Mouse (Mus musculus) adrenal gland, adult 2 months (tissue): Measurements from ENCODE around the gene Ripor2. TPM values are rescaled to one million over a fixed set of nuclear protein-coding genes. Genes with fewer than 3 reads are reported as not detected.

Experiments
- DNase-seq: peaks from one replicate; pipeline ENCODE4 v3.0.0; 2021
- polyA plus RNA-seq: library from polyadenylated mRNA; depleted of rRNA; stranded (reverse); fragments of >200 nt; gene quantifications from 2 replicates; pipeline ENCODE4 v1.2.3, GENCODE M21; 2012
- total RNA-seq, 2 experiments: library from RNA; stranded (reverse); gene quantifications; 2 replicates each; pipeline ENCODE4 v1.2.3; 2021

The Ripor2 gene
- total and polyA plus RNA-seq, 3 experiments: 0.92 to 5.7 (median 4.6) TPM

DNA sequence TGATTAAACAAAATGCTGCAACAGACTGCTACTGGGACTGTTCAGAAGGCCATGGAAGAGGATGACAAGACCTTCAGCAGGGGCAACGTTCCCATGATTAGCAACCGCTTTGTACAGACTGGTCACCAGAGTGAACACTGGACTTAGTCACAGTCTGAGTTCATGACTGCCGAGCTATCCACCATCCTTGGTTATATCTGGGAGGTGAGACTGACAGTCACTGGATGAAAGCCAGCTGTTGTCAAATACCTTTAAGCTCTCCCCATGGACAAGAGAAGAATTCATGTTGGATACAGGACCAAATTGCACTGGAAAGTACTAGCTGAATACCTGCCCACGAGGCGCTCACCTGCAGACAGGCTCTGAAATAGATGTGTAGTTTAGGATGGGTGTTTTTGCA, 2.4 kb downstream of the Ripor2 start:
- peak; percentile 8 for DNase-seq

DNA sequence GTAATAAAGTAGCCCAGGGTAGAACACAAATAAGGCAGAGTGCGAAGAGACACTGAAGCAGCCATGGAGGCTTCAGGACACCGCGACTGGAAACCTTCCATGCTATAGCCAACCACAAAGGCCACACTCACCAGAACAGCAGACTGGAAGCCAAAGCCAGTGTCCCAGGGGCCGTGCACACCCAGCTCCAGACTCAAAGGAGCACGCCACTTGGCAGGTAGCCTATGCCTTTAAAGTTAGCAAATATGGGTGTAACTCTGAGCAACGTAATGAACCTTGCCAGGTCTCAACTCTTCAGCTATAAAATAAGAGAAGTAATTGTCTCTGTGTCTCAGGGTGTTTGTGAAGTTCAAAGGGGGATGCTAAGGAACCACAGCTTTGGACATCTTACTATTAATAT, 2.9 kb downstream of the Ripor2 start:
- DNase-seq: no peak

DNA sequence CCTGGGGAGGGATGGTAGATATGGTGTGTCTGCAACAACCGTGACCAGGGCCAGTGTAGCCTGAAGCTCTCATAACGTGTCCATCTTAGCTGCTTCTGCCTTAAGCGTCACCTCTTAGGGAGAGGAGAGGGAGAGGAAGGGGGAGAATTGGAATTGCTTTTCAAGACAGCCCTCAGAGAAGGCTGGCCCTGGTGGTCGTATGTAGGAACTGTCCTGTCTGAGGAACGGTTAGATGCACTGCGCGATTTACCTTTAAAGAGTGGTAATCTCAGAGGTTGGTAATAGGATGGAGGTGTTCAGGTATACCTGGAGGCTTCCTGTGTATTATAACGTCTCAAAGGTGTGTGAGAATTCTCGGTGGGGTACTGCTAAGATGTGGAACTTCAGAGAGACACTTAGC, 3.4 kb downstream of the Ripor2 start:
- DNase-seq: no peak

DNA sequence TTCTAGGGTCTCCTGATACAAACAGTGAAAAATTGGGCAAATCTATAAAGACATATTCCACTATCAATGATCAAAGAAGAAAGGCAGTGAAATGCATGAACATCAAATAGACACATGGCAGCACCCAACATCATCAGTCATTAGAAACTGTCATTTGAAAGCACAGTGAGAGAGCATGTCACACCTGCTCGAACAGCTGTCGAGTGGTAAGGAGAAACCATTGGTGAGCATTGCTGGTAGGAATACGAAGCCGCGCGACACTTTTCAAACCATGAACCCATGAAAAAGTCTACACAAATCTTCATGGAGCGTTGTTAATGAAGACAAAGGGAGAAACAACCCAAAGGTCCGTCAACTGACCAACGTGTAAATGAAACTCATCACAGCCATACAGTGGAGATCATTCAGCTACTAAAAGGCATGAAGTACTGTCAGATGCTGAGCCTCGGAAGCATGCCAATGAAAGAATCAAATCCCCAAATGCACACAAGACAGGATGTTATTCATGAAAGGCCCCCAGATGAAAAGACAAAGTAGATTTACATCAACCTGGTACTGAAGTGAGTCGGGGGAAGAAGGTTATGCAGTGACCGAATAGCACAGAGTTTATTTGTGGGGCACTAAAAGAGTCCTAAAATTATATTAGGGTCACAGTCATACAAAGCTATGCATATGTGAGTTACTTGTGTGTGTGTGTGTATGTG, 5.4 kb downstream of the Ripor2 start:
- no peak for DNase-seq

DNA sequence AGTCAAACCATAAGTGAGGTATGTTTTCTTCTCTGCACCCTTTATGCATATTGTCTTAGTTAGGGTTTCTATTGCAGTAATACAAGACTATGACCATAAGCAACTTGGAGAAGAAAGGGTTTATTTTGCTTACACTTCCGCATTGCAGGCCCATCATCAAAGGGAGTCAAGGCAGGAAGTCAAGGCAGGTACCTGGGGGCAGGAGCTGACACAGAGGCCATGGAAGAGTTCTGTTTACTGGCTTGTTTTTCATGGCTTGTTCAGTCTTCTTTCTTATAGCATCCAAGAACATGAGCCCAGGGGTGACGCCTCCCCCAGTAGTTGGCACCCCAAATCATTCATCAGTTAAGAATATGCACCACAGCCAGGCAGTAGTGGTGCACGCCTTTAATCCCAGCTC, 6.6 kb downstream of the Ripor2 start:
- no peak for DNase-seq

DNA sequence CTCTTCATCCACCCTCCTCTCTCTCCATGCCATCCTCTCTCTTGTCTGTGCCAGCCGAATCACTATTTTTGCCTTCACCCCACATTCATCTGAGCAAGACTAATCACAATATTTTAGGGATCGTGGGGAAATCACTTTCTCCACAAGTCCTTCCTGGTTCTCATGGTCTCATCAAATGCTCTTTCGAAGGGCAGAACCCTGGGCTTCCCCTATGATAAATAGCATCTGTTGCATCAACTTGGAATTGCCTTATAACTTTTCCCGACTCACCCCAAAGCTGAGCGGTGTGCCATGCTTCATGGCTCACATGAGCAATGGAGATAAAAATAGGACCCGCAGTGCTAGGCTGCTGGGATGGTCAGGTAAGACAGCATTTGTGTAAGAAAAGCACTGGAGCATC, 9.7 kb downstream of the Ripor2 start:
- DNase-seq: no peak

DNA sequence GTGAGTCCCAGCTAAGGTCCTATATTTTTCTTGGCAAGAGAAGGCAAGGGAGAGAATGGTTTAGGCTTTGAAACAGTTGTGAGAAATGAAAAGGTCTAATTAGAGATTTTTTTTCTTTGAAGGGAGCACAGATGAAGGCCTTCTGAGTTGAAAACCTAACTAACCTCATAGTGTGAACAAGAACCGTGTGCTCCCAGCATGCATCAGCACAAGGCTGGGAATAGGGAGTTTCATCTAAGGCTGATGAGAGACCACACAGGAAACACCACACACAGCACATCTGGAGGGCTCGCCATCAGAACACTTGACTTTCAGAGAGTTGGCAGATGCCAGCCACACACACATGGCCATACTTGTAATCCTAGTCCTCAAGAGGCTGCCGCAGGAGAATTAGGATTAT, 12.3 kb downstream of the Ripor2 start:
- DNase-seq: no peak

DNA sequence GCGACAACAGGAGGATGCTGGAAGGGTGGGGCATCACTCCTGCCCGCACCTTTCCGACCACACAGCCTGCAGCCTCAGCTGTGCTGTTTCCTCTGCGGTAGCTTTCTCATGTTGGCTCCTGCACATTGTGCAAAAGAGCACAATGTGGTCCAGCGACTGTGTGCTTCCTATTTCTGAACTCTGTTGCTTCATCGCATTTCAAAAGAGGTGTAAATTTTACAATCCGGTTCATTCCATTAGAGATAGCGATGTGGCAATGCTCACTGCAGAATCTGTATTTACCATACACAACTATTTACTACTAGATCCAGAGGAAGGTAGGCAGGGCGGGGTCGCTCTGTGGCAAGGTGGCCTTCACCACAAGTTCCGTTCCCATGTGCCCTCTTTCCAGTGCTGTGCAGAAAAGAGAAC, 17.6 kb downstream of the Ripor2 start:
- DNase-seq: no peak

DNA sequence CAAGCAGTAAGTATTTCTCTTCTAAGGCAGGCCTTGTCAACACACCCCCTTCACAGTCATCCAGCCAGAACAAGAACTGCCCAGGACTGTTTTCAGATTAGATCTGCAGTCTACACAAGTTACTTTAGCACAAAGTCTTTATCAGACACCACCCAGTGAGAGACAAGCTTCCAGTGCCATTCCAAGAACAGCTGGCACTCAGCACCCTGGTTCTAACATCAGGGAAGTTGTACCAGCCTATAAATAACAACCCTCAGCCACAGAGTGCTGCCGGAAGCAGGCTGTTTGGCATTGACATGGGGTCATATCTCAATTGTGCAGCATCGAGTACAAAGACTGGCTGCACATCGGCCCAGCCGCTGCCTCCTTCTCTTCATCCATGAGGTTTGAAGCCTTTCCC, 21.0 kb downstream of the Ripor2 start:
- DNase-seq: peak; percentile 33

DNA sequence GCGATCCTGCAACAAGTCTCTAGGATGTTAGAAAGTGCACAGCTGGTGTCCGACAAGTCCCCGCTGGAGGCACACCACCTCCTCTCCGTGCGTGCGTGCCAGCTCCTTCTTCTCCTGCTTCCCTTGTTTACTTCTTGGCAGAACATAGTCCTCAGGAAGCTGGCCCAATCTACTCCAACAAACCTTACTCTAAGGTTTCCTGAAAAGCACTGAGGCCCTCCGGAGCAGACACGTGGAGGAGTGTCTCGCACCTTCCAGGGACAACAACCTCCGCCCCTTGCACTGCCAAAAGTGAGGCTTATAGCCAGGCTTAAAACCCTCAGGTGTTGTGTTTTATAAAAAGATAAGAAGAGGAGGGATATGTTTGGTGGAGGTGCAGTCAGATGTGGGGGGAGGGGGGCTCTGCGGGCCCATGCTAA, 21.6 kb downstream of the Ripor2 start:
- peak; percentile 11 for DNase-seq

DNA sequence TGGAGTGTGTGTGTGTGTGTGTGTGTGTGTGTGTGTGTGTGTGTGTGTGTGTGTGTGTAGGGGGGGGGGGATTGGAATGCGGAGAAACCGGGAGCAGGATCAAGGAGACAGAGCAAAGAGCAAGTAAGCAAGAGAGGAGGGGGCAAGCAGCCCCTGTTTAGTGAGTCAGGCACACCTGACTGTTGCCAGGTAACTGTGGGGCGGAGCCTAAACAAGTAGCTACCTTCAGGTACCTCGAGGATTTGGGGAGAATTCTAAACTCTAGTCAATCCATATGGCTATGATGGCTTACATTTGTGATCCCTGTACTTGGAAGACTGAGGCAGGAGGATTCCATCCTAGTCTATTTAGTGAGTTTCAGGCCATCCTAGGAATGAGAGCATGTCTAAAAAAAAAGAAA, 22.1 kb downstream of the Ripor2 start:
- DNase-seq: no peak

DNA sequence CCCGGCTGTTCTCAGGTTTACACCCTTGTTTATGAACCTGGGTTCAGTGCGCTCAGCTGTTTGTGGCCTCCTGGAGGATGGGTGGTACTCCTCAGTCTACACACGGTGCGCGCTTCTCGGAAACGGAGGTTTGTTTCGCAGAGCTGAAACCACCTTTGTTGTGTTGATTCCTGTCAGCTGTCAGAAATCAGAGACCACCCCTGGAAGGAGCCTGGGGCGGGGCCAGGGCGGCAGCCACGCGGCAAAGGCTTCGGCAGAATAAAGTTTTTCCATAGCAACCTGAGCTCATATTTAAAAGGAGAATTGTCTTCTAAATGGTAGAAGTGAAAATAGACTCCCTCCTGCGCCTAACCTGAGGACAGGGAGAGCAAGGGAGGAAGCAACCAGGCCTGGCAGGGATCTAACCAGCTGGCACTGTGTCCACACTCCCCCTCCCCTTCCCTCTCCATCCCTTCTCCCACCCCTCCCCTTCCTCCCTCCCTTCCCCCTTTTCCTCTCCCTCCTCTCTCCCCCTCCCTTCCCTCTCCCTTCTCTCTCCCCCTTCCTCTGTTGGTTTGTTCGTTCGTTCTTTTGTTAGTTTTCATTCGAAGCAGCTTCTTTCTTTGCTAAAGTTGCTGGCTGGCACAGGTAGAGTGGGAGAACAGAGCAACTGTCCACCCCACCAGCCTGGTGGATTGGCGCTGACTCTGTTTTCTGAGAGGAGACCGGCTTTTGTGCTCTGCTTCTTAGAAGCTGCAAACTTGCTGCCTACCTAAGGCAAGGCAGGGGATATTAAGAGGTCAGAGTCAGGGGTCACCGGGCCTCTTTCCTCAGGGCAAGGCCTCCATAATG, 23.0 kb downstream of the Ripor2 start:
- DNase-seq: no peak

DNA sequence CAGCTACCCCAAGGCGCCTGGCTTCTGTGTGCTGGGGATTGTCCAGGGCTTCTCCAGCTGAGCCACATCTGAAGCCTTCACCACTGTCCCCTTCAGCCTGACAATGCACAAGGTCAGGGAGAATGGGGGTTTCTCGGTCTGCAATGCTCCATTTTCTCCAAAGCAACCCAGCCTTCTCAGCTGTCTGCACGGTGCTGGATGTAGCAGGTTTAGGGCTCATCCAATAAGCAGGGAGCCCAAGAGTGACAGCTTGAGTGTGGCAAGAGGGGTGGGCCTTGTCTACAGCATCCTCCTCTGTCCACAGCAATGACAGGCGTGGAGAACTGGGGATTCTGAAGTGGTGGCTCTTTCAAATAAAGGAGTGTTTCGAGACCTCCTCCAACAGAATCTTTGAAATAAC, 23.8 kb downstream of the Ripor2 start:
- no peak for DNase-seq

DNA sequence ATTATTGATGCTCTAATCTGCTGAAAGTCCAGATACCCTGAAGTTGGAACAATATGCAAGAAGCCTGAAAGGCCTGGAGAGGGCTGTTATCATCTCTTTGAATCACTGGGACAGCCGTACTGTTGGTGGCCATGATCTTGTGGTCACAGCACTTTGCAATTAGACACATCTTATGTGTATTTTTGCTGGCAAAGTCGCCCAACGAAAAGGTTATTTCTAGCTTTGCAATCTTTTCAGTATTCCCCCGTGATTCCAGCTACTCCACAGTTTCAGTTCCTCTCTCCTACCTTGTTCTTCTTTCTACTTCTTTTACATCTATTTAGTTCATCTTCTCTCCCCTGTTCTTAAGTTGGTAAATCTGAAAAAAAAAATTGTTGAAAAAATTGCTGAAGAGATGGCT, 26.0 kb downstream of the Ripor2 start:
- DNase-seq: no peak

DNA sequence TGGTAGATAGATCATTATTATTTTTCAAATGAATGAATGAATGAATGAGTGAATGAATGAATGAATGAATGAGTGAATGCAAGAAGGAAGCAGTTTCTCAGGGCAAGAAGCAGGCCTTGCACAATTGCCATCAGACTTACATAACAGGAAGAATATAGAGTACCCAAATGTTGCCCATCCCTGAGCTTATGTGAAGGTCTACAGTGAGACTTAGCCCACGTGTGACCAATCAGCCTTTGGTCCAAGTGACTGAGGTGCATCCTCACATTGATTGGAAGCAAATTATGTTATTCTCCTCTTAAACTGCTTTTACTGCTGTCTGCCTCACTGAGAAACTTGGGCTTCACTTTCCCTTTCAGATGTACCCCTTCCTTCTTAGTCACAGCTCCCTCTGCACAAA, 26.7 kb downstream of the Ripor2 start:
- no peak for DNase-seq

DNA sequence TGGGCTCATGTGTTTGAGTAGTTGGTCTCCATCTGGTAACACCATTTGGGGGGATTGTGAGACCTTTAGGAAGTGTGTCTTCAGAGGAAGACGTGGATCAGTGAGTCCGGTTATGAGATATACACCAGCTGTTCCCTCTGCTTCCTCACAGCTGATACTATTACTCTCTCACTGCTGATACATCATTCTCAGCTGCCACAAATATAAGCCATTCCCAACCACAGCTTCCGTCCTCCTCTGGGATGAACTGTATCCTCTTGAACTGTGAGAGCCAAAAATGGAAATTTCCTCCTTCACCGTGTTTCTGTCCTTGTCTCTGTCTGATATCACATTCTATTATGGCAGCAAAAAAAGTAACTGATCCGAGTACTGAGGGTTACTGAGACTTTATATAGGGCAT, 28.9 kb downstream of the Ripor2 start:
- no peak for DNase-seq

DNA sequence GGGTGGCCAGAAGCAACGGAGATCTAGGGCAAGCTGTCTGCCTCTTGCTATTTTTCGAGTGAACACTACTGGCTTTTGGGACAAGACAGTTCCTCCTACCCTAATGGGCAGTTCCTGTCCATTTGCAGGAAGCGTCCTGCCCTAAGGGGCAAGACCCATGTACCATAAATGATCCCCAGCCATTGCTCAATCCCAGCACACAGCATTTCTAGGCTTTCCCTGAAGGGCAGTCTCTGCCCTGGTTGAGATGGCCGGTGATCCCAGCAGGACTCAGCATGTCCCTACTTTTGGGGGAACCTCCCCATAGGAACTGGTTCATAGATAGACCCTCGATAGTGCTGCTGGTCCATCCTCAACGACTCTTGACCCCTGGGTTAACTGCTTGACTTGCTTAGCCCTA, 31.0 kb downstream of the Ripor2 start:
- DNase-seq: no peak

DNA sequence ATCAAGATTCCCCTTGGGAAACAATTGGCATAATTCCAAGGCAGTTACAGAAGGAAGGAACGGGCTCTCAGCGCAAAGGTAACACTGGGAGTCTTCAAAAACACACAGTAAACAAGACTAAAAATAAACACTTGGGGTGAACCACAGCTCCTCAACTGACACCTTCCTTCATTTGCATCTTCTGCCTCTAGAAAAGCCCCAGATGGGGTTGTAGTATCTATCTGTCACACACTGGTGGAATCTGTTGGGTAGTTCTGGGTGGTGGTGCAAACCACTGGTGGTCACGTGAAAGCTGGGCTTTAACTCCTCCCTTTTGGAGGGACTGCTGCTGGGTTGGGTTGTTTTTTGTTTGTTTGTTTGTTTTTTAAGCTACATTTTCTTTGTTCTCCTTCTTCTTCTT, 31.4 kb downstream of the Ripor2 start:
- DNase-seq: no peak

DNA sequence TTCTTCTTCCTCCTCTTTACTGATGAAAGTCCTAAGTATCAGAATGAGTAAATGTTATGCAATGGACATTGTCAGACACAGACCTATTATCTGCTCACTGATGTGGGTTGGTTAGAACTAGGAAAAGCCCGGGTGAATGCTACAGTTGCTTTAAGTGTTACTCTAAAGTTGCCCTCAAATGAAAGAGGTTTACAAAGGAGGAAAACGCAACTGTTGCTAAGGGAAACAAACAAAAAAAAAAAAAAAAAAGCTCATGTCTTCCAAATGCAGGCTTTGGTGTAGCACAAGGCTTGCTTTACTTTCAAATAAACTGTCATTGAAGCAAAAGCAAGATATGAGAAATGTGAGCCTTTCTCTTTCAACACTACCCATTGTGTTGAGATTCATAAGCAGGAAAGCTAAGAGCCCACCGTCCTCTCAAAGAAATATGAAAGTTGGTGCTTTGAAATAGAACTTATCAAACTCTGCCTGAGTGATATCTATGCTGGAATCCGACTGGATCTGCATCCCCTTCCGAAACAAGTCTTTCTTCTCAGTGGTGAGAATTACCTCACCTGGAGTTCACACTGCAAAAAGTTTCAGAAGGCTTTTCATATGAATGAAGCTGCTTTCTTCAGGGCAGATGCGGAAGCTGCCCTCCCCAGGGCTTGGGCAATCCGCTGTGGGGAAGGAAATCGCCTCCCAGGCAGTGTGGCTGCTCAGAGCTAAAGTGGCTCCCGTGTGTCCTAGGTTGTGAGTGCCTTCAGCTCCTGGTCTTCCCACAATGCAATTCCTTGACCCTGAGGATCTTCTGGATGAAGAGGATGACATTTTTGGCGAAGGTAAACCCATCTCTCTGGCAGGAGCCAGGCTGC, 32.2 kb downstream of the Ripor2 start:
- DNase-seq: peak; percentile 6

DNA sequence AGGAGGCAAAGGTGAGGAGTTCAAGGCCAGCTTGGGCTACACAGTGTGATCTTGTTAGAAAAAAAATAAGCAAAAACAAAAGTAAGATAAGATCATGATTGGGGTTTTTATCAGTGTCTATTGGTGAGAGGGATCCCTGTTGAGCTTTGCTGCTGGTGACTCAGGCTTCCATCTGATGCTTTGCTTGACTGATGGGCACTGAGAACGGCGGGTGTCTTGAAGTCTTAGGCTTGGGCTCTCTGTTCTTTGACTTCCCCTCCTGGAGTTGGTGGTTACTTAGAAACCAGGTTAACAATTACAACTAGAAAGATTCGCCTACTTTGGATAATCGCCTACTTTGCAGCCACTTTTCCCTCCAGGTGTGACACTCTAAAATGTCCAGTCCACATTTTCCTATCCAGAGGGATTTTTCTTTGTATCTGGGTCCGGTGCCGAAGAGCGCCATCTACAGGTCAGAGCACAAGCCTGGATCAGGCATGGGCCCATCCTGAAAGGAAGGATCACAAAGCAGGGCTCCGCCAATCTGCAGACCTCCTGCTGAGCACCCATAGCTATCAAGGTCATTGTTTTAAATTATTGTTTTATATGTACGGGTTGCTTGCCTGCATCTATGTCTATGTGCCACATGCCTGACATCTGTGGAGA, 34.1 kb downstream of the Ripor2 start:
- peak; percentile 28 for DNase-seq

DNA sequence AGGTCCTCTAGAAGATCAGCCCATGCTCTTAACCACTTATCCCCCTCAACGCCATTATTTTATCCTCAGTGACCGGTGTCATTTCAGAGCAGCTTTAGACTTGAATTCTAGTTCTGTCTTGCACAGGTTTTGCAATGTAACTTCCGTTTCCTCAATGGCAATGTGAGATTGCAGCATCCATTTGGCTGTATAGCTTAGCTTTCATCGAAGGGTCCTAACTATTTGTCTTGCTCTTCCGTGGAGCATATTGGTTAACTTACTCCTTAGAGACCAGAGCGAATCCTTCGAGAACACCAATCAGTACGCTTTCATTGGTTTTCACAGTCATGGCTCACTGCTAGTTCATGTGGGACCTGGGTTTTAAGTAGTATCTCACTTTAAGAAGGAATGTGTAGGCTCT, 34.7 kb downstream of the Ripor2 start:
- DNase-seq: no peak

DNA sequence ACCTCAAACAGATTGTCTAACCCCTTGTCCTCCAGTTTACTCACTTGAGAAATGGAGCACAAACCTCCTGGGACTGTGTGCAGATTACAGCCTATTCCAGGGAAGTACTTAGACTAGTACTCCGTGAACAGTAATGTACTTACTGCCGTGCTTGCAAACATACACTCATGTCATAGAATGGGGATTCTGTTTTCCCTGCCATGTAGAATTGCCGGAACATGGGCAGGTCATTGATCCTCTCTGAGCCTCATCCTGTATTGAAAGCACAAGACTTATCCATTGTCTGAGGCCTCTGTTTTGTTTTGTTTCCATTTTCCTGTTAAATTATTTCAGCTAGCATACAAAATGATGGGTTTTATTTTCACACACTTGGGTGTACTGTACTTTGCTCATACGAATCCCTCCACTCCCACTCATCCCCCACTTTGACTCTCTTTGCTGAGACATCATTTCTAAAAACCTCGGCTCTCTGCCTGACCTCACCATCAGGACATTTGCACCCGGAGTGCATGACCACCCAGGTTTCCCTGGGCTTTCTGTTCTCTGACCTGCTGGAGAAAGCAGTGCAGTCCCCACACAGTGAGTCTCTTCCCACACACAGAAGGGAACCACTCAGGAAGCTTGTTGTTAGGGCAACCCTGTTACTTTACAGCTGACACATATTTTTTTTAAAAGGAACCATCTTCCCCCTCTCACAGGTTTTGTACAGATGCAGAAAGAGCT, 35.2 kb downstream of the Ripor2 start:
- no peak for DNase-seq
